Mouse (Mus musculus): Measurements from ENCODE around the gene Slc2a5.

Gene Slc2a5

DNA sequence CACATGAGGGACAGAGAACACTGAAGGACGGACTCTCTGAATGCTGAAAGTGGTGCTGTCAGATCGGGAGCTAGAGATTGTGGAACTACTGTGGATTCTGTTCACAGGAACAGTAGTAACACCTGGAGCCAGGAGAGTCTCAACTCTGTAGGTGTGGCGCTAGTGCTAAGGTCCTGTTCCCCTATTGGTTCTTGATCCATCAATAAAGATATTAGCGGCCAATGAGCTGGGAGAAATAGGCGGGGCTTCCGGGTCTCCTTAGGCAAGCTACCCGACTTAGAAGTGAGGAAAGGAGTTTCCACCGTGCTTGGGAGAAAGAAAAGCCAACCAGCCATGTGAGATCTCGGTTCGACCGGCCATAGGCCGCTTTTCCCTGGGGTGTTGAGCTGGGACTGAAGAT, 25.2 kb downstream of the Slc2a5 start:
- DNase-seq (ENCODE audit: low spot score), result no peak

DNA sequence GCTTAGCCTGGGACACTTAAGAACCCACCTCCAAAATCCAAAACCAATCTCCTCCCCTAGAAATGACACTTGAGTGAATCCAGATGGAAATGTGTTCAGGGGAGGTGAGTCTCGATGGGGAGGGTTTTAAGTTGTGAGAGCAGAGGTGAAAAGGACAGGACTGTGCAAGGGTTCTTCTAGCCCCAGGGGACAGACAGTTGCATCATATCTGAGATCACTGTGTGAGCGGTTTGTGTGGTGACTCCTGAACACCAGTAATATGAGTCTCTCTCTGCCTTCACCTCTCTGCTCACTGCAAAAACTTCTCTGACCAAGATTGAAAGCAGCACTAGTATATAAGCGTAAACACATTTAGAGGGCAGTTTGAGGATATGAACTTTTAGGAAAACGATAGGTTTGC, 27.2 kb downstream of the Slc2a5 start:
- no peak for DNase-seq (ENCODE audit: low spot score)

DNA sequence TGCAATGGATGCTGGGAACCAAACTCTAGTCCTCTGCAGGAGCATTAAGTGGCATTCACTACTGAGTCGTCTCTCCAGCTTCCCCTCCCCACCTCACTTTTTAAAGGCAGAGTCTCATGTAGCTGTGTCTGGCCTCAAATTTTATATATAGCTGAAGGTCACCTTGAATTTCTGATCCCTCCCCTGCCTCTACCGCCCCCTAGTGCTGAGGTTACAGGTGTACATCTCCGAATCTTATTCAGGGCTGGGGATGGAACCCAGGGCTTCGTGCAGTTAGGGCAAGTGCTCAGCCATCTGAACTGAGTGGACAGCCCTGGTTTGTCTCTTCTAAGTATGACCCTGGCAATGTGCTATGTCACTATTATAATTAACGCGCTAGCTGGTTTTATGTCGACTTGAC, 32.0 kb downstream of the Slc2a5 start:
- DNase-seq (ENCODE audit: low spot score), result no peak

DNA sequence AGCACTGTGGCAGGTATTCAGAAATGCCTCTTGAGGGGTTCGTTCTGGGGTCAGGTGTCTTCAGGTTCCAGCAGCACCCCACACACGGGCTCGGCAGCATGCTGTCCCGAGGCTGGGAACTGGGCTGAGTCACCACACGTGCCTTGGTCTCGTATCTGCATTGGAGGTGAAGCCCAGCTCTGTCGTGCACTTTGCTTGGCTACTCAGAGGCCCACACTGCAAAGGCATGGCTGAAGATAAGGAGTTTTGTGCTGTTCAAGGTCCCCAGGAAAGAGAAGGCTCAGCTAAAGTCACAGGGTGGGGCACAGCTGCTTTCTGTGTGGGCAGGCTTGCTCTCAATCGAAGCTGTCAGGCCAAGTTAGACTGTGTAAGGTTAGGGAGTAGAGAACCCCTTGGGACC, 33.4 kb downstream of the Slc2a5 start:
- no peak for DNase-seq (ENCODE audit: low spot score)

DNA sequence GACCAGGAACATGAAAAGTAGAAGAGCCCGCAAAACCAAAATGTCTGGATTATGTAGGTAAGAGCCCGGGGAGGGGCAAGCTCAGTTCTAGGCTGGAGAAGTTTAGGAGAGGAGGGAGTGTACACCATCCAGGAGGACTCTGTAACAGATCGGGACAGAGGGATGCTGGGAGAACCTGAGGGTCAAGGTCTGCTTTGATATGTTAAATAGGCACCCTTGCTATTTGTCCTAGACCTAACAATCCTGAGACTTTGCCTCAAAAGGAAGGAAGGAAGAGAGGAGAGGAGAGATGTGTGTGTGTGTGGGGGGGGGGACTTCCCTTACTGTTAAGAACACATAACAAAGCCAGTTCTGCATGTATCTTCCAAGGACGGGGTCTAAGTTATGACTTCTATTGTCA, 36.2 kb downstream of the Slc2a5 start:
- no peak for DNase-seq (ENCODE audit: low spot score)

DNA sequence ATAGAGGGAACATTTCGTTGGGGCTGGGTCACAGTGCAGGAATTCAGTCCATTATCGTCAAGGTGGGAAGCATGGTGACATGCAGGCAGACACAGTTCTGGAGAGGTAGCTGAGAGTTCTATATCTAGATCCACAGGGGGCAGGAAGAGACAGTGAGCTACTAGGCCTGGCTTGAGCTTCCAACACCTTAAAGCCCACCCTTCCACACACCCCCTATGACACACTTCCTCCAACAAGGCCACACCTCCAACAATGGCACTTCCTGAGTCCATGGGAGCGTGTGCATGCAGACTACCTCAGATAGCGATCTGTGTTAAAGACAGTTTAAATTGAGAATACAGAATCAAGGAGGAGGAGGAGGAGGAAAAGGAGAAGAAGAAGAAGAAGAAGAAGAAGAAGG, 36.6 kb downstream of the Slc2a5 start:
- DNase-seq (ENCODE audit: low spot score), result no peak

DNA sequence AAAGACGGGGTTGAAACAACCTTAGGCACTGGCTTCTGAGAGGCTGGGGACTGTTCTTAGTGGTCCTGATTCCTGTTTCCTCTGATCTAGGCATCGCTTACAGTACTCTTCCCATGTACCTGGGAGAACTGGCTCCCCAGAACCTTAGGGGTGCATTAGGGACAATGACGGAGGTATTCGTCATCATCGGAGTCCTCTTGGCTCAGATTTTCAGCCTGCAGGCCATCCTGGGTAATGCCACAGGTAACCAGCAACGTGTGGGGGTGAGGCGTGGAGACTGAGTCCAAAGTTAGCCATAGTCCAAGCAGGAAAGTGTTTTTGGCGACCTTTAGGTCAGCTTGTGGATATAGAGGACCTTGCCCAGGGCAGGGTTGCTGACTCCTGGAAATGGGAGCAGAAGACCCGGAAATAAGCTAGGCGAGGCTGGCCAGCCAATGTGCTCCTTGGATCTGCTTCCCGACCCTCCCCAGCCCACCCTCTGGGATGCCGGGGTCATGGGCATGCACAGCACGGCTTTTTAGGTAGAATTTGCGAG, 38.3 kb downstream of the Slc2a5 start:
- no peak for DNase-seq (ENCODE audit: low spot score)

DNA sequence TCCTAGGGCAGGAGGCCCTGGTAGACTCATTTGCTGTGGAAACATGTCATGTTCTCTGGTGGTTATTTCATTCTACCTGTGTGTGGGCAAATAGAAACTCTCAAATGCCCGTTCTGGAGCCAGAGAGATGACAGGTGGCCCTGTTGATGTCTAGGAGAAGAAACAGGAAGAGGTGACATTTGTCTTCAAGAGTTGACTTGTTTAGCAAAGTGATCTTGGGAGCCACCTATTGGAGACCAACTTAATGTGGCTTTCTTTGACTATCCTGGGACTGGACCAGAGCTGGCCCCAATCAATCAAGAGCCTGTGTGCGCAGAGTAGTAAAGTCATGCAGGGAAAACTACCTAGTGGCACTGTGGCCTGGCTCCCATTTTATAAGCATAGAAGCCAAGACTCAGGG, 40.4 kb downstream of the Slc2a5 start:
- no peak for DNase-seq (ENCODE audit: low spot score)

DNA sequence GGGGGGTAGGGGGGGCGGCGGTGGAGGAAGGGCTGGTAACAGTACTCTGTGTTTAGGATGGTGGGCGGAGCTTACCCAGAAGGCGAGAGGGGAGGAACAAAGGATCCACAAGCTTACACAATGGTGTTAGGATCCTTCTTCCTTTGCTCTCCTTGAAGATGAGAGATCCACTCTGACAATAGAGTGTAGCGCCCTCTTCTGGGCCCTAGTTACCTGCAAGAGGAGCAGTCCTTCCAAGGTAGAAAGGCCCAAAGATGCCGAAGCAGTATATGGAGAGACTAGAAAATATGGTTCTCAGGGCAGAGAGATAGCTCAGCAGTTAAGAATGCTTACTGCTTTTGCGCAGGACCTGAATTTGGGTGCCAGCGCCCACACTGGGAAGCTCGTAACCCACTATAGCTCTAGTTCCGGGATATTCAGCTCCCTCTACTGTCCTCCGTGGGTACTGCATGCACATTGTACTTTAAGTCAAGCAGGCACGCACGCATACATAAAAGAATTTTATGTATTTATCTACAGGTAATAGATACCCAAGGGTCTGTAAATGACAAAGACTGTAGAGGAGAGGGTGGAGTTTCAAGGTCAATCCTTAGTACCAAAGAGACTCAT, 43.6 kb downstream of the Slc2a5 start:
- DNase-seq (ENCODE audit: low spot score), result no peak

DNA sequence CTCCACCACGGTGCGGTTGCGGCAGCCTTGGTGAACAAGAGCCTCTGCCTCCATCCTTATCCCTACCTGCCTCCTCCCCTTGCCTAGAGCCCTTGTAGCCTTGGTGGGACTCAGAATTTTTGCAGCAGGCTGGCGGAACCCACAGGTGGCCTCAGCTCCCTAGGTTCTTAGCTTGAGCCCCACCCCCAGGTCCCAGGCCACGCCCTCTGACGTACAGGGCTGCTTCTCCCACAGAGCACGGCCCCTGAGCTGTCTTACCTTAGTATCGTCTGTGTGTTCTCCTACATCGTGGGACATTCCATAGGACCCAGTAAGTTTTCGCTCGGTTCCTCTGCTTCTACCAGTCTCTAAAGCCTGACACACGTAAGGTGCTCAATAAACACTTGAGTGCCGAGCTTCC, 45.8 kb downstream of the Slc2a5 start:
- no peak for DNase-seq (ENCODE audit: low spot score)

DNA sequence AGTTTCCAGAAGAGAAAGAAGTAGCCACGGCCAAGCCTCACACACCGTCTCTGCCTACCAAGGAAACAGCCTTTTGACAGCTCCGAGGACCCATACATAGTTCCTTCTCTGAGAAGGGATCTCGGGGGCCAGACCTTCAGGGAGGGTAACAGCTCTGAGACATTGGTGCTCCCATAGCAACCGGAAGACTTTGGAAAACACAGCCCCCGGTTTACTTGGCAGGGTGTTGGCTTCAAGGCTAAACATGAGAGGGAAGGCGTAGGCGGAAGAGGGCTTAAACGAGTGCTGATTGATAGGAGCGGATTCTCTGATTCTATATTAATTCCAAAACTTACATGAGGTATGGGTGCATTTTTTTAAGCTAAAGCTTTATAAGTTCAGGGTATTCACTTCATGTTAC, 49.3 kb downstream of the Slc2a5 start:
- DNase-seq (ENCODE audit: low spot score), result no peak

DNA sequence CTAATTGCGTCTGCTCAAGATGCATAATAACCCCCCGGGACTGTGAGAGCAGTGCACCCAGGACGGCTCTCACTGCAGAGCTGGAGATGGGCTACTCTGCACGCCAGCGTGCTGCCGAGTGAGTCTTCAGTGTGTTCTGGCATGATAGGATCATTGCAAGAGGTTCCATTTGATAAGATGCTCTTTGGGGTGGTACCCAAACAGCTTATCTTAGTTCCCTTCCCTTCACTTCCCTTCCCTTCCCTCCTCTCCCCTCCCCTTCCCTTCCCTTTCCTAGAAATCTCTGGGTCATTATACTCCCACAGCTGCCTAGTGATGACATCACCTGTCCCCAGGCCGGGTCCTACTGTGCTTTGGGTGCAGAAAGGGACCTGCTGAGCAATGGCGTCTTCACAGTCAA, 53.0 kb downstream of the Slc2a5 start:
- DNase-seq (ENCODE audit: low spot score), result no peak

DNA sequence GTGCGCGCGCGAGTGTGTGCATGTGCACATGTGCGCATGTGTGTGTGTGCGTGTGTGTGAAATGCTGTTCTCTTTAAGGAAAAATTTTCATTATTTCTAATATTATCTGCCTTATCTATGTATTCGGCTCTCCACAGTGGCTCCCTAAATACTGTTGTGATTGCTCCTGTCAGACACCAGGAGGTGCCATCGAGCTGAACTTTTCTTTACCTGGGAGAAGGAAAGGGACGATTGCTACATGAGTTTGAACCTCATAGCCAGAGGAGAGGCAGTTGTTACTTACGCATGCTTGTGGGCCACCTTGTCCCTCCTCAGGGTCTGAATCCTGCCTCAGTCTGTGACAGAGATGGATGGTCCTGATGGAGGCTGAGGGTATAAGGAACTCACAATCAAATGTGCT, 54.2 kb downstream of the Slc2a5 start:
- peak; percentile 30 for DNase-seq (ENCODE audit: low spot score)

DNA sequence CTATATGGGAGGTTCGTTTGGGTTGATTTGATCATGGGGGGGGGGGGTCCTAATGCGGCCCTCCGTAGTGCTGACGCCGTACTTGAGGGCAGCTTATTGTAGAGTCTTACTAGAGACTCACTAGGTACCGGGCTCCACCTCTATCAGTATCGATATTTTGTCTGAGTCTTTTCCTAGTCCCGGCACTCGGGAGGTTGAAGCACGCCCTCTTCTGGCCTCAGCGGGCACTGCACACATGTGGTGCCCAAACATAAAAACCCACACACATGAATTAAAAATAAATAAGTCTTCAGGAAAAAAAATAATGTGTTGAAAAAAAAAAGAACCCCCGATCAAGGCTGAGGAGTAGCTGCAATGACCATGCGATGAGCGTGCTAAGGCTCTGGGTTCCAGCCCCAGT, 54.9 kb downstream of the Slc2a5 start:
- DNase-seq (ENCODE audit: low spot score), result no peak

DNA sequence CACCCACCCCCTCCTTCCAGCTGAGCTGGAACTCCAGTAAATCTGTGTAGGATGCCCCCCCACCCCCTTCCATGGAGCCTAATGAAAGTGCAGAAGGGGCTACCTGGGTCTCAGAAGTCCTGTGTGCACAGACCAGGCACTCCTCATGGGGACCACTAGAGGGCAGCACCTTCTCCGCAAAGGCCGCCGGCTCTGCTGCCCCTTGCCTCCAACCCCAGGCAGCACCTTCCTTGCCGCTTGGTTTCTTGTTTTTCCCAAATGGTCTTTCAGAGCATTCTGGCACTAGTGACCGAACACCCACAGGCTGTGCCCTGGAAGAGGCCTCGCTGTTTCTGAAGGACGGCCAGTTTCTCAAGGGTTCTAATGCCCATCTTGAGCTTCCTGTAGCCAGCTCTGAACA, 57.5 kb downstream of the Slc2a5 start:
- DNase-seq (ENCODE audit: low spot score), result peak; percentile 18

DNA sequence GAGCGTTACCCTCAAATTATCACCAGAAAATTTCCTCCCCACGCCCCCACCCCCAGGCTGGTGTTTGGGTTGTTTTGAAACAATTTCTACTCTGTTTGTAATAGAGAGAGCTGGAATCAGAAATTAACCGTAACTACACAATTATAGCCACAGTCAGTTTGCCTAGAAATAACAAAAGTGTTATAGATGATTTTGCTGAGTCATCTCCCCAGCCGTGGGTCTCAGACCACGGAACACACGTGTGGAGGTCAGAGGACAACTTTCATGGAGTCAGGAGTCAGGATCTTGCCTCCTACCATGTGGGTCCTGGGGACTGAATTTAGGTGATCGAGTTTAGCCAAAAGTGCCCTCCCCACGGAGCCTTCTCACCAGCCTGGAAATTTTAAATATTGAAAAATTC, 58.0 kb downstream of the Slc2a5 start:
- no peak for DNase-seq (ENCODE audit: low spot score)

DNA sequence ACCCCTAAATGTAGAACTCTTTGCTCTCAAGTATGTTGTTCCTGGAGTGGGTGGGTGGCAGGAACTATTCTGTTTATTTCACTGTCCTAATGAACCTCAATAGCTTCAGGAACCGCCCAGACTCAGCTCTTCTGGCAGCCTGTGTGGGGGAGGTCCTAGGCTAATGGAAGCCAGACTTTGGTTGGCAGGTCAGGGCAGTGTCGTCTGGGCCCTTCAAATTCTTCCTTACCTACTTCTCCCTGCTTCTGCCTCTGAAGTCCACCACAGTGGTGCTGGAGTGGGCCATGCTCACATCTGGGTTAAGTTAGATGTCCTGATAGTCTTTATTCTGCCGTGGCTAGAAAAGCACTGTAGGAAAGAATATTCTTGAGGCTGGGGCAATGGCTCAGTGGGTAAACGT, 59.0 kb downstream of the Slc2a5 start:
- no peak for DNase-seq (ENCODE audit: low spot score)

DNA sequence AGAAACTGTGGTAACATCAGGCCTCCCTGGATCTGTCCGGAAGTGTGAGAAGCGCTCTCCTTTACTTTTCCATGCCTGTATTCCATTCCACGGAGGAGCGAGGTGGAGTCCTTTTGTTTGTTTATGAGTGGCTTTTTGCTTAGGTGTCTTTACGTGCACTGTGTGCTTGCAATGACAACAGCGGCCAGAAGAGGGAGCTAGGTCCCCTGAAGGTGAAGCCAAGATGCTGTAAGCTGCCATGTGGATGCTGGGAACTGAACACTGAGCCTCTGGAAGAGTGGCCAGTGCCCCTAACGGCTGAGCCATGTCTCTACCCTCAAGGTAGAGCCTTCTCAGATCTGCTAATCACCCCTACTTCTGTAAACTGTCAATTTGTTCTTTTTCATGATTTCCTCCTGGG, 62.2 kb downstream of the Slc2a5 start:
- no peak for DNase-seq (ENCODE audit: low spot score)

DNA sequence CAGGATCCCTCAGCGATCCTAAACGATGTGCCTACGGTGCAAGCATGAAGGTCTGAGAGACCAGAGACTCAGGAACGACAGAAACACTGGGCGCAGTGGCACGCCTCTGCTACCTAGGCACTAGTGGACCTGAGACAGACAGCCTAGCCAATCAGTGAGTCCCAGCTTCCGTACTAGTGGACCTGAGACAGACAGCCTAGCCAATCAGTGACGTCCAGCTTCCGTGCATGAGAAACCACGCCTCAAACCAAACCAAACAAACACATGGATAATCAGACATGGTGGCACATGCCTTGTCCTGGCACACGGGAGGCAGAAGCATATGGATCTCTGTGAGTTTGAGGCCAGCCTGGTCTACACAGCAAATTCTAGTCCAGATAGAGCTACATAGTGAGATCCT, 69.2 kb downstream of the Slc2a5 start:
- DNase-seq (ENCODE audit: low spot score), result no peak

DNA sequence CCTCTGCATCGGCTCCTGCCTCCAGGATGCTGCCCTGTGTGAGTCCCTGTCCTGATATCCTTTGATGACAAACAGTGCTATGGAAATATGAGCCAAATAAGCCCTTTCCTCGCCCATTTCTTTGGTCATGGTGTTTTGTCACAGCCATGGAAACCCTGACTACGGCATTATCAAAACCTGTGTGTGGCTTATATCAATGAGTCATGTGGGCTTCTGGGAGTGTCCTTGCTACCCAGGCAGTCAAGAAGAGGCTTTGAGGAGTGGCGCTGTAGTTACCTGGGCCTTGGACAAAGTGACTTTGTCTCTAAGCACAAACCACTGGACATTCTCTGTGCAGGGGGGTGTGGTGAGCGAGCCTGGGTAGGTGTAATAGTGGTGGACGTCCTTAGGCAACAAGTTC, 73.1 kb downstream of the Slc2a5 start:
- no peak for DNase-seq (ENCODE audit: low spot score)

Data from urinary bladder, postnatal 14 days (tissue).